Mouse (Mus musculus): ENCODE measurements around the gene Gng12.

DNA sequence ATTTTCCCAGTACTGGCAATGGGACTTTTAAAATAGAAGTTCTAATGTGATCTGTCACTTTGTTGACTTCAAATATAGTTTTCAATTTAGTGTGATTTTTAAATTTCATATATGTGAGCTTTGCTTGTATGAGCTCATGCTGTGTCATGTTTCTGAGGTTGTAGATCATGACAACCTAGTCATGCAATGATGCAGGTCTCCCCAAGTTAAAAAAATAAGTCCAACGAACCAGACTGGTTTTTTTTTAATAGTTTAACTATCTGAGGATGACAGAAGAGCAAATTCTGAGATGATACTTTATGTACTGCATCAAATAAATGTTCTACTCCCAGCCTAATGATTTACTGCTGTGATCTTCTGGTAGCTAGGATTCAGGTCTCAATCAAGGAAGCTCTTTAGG lies 153.9 kb downstream of the Gng12 start:
- no peak for TF ChIP-seq POLR2A (IDR thresholded peaks at IDR 0.05; ENCODE audit: borderline replicate concordance, low read depth, low read length)
- no peak for TF ChIP-seq CTCF (IDR thresholded peaks at IDR 0.05; ENCODE audit: low read depth, low read length)

All from bone marrow macrophage, adult 2 months (primary cell).